Mouse (Mus musculus) brain, embryonic 14.5 days (tissue): Measurements from ENCODE around the gene Jup. TPM values are rescaled to one million over a fixed set of nuclear protein-coding genes. Genes with fewer than 3 reads are reported as not detected.
"Not testable (repeated sequence)": the region's sequence is repeated elsewhere in the genome, so short reads cannot be mapped to it uniquely, and the experiment has no call there.

Experiments
- DNase-seq: peaks from one replicate; pipeline ENCODE4 v3.0.0-alpha.2; 2011; ENCODE audit warnings: low read depth
- CTCF ChIP-seq: fragments of 200-500 bp; IDR thresholded peaks from 2 replicates; pipeline ENCODE4 v1.5.1; 2012; ENCODE audit warnings: inconsistent platforms, mild to moderate bottlenecking, moderate library complexity, borderline replicate concordance; ENCODE audit not compliant: insufficient read depth, insufficient read length; ENCODE audit errors: extremely low read depth
- POLR2A ChIP-seq: fragments of 200-500 bp; IDR thresholded peaks from 2 replicates; pipeline ENCODE4 v1.6.1; 2012; ENCODE audit warnings: mild to moderate bottlenecking, inconsistent platforms, borderline replicate concordance; ENCODE audit not compliant: poor library complexity, insufficient read depth, insufficient read length, severe bottlenecking; ENCODE audit errors: extremely low read depth
- polyA plus RNA-seq: library from polyadenylated mRNA; depleted of rRNA; stranded (reverse); fragments of >200 nt; gene quantifications from 2 replicates; pipeline ENCODE4 v1.2.3, GENCODE M21; 2012; rRNA removed

Gene Jup
- polyA plus RNA-seq, 1 experiment, result 94.2 TPM

DNA sequence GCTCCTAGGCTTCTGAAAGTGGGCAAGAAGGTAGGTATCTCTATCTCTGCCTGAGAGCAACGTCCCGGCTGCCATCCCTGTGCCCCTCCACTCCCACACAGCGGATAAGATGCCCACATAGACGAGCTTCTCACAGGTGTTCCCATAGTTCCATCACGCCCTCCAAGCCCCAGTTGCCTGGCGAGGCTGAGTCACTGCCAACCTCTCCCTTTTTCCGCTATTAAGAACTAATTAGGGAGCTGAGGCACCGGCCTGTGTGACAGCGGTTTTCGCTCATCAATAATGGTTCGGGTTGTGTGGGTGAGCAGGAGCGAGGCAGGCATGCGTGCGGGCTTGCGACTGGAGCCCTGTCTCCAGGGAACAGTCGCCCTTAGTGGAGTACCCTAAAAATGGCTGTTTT lies 67.3 kb downstream of the Jup start:
- TF ChIP-seq POLR2A (no peak), CTCF (no peak)
- peak; percentile 62 for DNase-seq

DNA sequence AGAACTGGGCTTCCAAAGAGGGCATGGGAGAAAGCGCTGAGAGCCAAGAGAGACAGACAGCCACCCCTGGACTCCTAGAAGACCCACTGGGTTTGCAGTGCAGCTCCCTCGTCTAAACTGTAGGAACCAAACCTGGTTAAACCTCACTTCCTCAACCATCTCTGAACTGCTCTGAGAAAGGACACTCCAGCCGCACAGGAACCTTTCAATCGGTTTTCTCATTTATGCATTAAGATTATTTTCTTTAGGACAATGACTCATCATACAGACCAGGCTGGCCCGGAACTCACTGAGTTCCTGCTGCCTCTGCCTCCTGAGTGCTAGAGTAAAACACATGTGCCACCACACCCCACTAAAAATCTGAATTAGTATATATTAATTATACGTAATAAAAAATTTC lies 69.8 kb downstream of the Jup start:
- TF ChIP-seq POLR2A (no peak), CTCF (no peak)
- no peak for DNase-seq

DNA sequence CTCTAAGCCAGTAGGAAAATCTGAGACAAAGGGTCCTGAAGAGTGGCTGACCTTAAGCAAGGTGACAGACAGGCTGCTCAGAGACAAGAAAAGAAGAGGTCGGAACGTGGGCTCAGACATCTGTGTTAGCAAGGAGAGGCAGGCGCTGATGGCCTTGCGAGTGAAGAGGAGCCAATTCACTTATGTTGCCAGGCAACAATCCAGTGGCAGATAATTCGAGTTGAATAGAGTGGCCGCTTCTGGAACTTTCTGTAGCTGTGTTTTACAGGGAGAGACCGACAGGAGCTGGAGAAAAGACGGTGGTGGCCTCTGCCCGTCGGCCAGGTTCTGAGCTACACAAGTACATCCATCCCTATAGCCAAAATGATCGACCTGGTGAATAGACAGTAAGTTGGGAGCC lies 70.2 kb downstream of the Jup start:
- TF ChIP-seq CTCF (no peak), POLR2A (no peak)
- peak; percentile 66 for DNase-seq

DNA sequence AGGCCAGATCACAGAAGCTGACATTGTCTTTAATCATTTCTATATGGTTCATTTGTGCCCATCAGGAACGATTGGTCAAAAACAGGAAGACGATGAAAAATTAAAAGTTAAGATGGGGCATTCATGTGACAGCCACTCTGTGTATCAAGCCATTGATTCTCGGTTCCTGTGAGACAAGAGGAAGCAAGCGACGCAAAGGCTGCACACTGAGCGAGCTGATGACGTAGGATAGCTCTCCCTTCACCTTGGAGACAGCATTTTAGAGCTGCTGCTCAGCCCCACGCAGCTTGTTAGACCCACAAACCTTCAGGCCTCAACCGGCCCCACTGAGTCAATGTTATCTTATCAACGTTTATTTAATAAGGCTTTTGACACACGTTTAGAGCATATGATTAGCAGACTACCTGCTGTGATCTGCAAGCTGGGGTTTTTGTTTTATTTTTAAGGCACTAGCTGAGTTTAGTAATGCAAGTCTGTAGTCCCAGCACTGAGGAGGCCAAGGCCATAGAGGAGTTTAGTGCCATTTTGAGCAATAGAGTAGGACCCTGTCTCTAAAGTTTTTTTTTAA lies 72.4 kb downstream of the Jup start:
- TF ChIP-seq POLR2A, result no peak
- TF ChIP-seq CTCF, result no peak
- no peak for DNase-seq

DNA sequence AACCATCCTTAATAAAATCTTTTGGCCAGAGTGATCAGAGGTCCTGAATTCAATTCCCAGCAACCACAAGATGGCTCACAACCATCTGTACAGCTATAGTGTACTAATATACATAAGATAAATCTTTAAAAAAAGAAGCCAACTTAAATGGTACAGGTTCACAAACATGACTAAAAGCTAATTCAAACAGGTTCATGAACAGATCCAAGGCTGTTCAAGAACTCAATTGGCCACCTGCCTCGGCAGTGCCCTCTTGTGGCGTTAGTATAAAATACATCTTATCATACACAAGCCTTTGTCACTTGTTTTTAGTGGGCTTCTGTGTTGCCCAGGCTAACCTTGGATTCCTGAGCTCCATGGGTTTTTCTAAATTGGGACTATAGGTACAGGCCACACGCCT lies 74.0 kb downstream of the Jup start:
- peak; percentile 76 for DNase-seq
- no peak for TF ChIP-seq POLR2A
- TF ChIP-seq CTCF, result peak; percentile 71; the same call in 1 of the 2 replicates

DNA sequence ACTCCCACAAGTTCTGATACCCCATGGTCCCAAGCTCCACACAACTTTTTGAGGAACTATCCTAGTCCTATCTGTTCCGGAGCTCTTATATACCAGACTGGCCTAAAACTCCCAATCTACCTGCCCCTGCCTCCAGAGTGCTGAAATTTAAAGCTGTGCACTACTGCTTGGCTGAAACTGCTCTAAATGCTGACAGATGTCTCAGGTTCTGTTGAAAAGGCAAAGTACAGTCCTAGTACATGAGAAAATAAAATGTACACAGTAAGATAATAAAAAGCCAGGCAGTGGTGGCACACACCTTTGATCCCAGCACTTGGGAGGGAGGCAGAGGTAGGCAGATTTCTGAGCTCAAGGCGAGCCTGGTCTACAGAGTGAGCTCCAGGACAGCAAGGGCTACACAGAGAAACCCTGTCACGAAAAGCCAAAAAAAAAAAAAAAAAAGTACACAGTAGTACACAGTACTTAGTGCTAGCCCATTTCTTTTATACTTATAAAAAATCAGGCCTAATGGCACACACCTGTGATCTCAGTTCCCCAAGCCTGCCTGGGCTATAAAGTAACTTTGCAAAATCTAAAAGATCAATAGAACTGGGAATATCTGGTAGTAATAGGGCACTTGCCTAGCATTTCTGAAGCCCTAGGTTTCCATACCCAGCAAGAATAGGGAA lies 74.8 kb downstream of the Jup start:
- TF ChIP-seq CTCF, result no peak
- TF ChIP-seq POLR2A, result no peak
- no peak for DNase-seq

DNA sequence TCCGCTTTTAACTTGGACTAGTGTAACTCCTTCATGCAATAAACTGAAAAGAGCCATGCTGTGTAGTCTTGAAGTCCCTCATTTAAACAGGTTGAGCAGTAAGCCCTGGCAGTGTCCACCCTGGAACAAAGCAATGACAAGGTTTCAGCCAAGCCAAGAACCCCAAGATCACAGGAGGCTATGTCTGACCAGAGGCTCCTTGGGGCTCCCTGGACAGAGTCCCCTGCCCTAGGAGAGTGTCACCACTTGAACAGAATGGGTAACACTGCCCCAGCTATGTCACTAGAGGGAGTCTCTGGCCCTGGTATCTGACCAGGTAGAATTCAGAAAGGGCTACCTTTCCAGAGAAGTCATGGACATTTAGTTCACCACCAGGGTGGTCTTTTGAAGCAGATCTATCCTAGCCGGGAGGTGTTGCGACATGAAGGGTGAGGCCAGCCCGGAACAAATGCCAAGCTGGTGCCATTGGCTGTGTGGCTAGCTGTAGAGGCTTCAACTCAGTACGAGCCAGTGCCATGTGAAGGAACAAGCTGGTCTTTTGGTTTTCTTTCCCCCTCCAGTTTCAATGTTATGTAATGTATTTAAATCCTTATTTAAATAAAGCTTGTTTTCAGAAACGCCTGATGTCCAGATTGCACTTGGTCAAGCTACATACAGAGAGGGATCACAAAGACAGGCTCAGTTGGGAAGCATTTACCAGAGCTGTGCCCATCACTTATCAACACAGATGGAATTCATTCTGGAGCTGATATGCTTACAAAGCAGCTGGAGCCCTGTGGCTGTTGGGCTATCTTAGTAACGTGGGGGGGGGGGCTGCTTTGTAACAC lies 75.9 kb downstream of the Jup start:
- not testable (repeated sequence) for DNase-seq

DNA sequence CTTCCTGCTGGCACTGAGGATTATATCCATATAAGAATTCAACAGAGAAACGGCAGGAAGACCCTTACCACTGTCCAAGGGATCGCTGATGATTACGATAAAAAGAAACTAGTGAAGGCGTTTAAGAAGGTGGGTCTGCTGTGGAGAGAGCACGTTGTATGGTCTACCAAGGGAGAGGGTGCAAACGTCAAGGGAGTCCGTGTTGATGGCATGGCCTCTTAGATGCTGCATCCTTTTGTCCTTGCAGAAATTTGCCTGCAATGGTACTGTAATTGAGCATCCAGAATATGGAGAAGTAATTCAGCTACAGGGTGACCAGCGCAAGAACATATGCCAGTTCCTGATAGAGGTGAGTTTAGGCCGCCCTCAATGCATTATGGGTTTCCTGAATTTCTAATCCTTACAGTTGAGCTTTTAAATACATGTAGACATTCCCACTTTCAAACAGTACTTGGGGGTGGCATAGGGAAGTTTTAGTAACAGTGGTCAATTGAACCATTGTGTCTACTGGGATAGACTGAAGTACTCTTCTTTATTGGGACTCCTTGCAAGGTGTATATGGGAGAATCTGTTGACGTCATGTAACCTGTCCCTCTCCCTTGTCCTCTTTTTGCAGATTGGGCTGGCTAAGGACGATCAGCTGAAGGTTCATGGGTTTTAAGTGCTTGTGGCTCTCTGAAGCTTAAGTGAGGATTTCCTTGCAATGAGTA lies 76.7 kb downstream of the Jup start:
- not testable (repeated sequence) for DNase-seq

DNA sequence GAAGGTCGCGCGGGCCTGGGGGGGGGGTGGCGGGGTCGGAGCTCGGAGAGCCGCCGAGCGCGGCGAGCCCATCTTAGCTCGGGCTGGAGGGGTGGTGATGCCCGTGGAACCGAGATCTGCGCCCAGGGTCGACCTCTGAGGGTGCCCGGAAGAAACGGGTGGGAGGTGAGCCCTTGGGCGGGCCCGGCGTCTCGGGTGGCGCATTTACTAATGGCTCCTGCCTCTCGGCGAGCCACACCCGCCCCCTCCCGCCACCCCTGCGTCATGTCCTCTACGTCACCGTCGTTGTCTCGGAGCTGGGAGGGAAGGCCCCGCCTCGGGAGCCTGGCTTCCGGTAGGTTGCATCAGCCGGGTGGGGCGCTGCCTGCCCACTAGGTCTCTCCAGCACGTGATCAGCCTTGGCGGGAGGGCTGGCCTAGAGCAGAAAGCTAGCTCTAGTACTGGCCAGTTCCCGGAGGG lies 77.4 kb downstream of the Jup start:
- TF ChIP-seq POLR2A, result peak; percentile 62; the same call in 1 of the 2 replicates
- TF ChIP-seq CTCF, result no peak; the same call in 1 of the 2 replicates
- DNase-seq, result peak; percentile 99

DNA sequence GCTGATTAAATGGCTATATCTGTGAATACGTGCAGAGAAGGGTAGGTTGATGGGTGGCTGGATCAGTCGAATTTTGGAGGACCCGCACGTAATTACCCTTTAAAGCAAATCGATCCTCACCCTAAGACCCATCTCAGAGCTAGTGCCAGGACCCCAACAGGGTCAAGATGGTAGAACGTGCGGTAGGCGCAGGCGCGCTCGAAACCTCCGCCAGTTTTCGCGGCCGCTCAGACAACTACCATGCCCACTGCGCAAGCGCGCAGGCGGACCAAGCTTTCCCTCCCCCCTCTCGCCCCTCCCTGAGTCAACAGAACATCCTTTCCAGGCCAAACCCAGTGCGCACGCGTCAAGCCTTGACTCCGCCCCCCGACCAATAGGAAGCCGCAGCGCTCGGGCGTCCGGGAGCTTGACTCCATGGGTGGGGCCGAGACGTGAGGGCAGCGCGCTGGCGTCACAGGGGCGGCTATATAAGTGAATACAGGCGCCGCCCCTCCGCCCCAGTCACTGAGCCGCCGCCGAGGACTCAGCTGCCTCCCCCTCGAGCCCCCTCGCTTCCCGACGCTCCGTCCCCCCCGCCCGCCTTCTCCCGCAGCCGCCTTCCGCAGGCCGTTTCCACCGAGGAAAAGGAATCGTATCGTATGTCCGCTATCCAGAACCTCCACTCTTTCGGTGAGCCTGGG lies 77.9 kb downstream of the Jup start, which contains the start of gene Eif1:
Eif1 (plus strand) TSS at position 394 of the 680 bp plus-strand sequence.
- peak; percentile 100 for DNase-seq
- no peak for TF ChIP-seq CTCF
- peak; percentile 89 for TF ChIP-seq POLR2A

Other genes with a start within 250 kb of the Jup start
- 5.4 and 6.3 TPM in 2 replicates for gene Krt19, start 249.1 kb downstream of the Jup start, polyA plus RNA-seq
- gene Krt9, start 204.5 kb downstream of the Jup start, polyA plus RNA-seq, result 0.05 and 0.10 TPM in 2 replicates
- gene Krt14, start 190.2 kb downstream of the Jup start, polyA plus RNA-seq, result 22.8 and 36.6 TPM in 2 replicates
- 0.06 and 0.12 TPM in 2 replicates for gene Krt16, start 148.9 kb downstream of the Jup start, polyA plus RNA-seq
- gene Krt17, start 136.7 kb downstream of the Jup start, polyA plus RNA-seq, result 2.1 and 6.1 TPM in 2 replicates
- gene Krt42, start 127.9 kb downstream of the Jup start, polyA plus RNA-seq, result 0.08 TPM in 1 of 2 replicates, not detected in the other
- gene Eif1, start 77.9 kb downstream of the Jup start, polyA plus RNA-seq, result 291 and 330 TPM in 2 replicates
- gene Gast, start 63.4 kb downstream of the Jup start, polyA plus RNA-seq, result 0.60 and 0.66 TPM in 2 replicates
- gene Hap1, start 41.6 kb downstream of the Jup start, polyA plus RNA-seq, result 188 and 226 TPM in 2 replicates
- 20.2 and 21.1 TPM in 2 replicates for gene P3h4, start 17.1 kb upstream of the Jup start, polyA plus RNA-seq
- 25.0 and 32.8 TPM in 2 replicates for gene Fkbp10, start 17.9 kb upstream of the Jup start, polyA plus RNA-seq
- 99.3 and 111 TPM in 2 replicates for gene Nt5c3b, start 44.0 kb upstream of the Jup start, polyA plus RNA-seq
- gene Klhl10, start 44.2 kb upstream of the Jup start, polyA plus RNA-seq, result 0.96 and 1.4 TPM in 2 replicates
- 5.4 and 10.7 TPM in 2 replicates for gene Klhl11, start 75.0 kb upstream of the Jup start, polyA plus RNA-seq
- 189 and 209 TPM in 2 replicates for gene Acly, start 130.2 kb upstream of the Jup start, polyA plus RNA-seq
- gene Ttc25, start 147.8 kb upstream of the Jup start, polyA plus RNA-seq, result 0.90 and 2.8 TPM in 2 replicates
- 18.1 and 22.4 TPM in 2 replicates for gene Cnp, start 177.1 kb upstream of the Jup start, polyA plus RNA-seq
- gene Nkiras2, start 221.5 kb upstream of the Jup start, polyA plus RNA-seq, result 111 and 119 TPM in 2 replicates
- 139 and 201 TPM in 2 replicates for gene Dnajc7, start 222.4 kb upstream of the Jup start, polyA plus RNA-seq